ENCODE assay signal across 2 mouse cellular contexts in the genomic region with DNA sequence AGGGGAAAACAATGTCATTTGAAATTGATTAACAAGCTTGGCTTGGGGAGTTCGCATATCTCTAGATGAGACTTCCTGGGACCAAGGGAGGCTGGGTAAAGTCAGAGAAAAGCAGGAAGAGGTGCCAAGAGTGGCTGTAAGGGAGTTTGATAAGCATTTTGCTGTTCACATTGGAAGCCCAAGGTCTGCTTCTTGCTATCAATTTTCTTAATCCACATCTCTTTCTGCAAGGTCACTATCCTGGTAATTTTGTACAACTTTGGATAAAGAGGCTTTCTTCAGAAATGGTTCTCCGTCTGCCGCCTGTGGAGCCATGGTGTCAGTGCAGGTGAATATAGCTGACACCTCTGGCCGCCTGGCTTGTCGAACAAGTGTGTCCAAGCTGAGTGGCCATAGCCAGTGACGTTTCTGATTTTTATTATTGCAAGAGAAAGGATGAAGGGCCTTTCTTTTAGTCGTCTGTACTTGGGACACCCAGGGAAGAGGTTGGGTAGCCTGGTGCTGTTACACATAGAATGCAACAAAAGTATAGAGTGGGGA.
TF ChIP-seq lines count a peak whose summit lies in the region.

No protein-coding gene starts in this region.

TF ChIP-seq in CH12.LX, 34 proteins besides CTCF, POLR2A, EP300 and RAD21:
- TF ChIP-seq GABPA (IDR thresholded peaks at IDR 0.05; ENCODE audit: insufficient replicate concordance, low read depth, low read length) = no peak
- TF ChIP-seq NRF1 (IDR thresholded peaks at IDR 0.05; ENCODE audit: low read depth, low read length) = no peak
- TF ChIP-seq IRF4 (IDR thresholded peaks at IDR 0.05; ENCODE audit: low read depth, low read length) = no peak; the same call in 1 of the 2 replicates
- no peak for TF ChIP-seq ZMIZ1 (IDR thresholded peaks at IDR 0.05; ENCODE audit: low read depth, low read length)
- TF ChIP-seq MEF2A (IDR thresholded peaks at IDR 0.05; ENCODE audit: borderline replicate concordance, low read depth, low read length) = peak; percentile 8; the same call in 1 of the 2 replicates
- no peak for TF ChIP-seq ZC3H11A (IDR thresholded peaks at IDR 0.05; ENCODE audit: low read depth, low read length)
- 0 out of 2 replicates have a peak, but pooled peaks have one; percentile 62 for TF ChIP-seq MAX (IDR thresholded peaks at IDR 0.05; ENCODE audit: low read length)
- no peak for TF ChIP-seq MAFK (IDR thresholded peaks at IDR 0.05; ENCODE audit: insufficient replicate concordance, low read length)
- TF ChIP-seq MXI1 (IDR thresholded peaks at IDR 0.05; ENCODE audit: low read depth, low read length) = peak; percentile 72; the same call in 1 of the 2 replicates
- no peak for TF ChIP-seq TCF12 (IDR thresholded peaks at IDR 0.05; ENCODE audit: low read depth, low read length)
- TF ChIP-seq SIN3A (IDR thresholded peaks at IDR 0.05; ENCODE audit: low read length) = 0 out of 2 replicates have a peak, but pooled peaks have one; percentile 63
- peak; percentile 88; the same call in 1 of the 2 replicates for TF ChIP-seq CHD1 (IDR thresholded peaks at IDR 0.05; ENCODE audit: low read depth, low read length)
- TF ChIP-seq TBP (conservative IDR thresholded peaks at IDR 0.05; ENCODE audit: low read depth, low read length) = peak; percentile 67; the same call in 1 of the 2 replicates
- peak; percentile 86 for TF ChIP-seq ELF1 (IDR thresholded peaks at IDR 0.05; ENCODE audit: low read depth, low read length)
- TF ChIP-seq USF1 (IDR thresholded peaks at IDR 0.05; ENCODE audit: low read depth, low read length) = no peak
- peak; percentile 7; the same call in 1 of the 2 replicates for TF ChIP-seq MAZ (IDR thresholded peaks at IDR 0.05; ENCODE audit: low read depth, low read length)

TF ChIP-seq in myocyte, 11 proteins besides CTCF, POLR2A, EP300 and RAD21:
- TF ChIP-seq MAX (IDR thresholded peaks at IDR 0.05; ENCODE audit: low read depth) (no peak), POLR2AphosphoS2 (IDR thresholded peaks at IDR 0.05; ENCODE audit: insufficient read length, low read depth) (no peak), CEBPB (IDR thresholded peaks at IDR 0.05; ENCODE audit: insufficient read depth, poor library complexity, severe bottlenecking) (no peak), TCF12 (IDR thresholded peaks at IDR 0.05; ENCODE audit: insufficient read depth, poor library complexity, severe bottlenecking) (no peak), MYOD1 (IDR thresholded peaks at IDR 0.05; ENCODE audit: control insufficient read depth in 1 of 3, insufficient read length in 2 of 3, low read depth in 2 of 3) (no peak), SRF (IDR thresholded peaks at IDR 0.05; ENCODE audit: control insufficient read depth, insufficient read length, low read depth) (no peak), USF1 (IDR thresholded peaks at IDR 0.05; ENCODE audit: low read depth) (no peak), TCF3 (IDR thresholded peaks at IDR 0.05; ENCODE audit: insufficient read length, low read depth) (no peak), E2F4 (IDR thresholded peaks at IDR 0.05; ENCODE audit: insufficient read depth) (no peak), REST (IDR thresholded peaks at IDR 0.05; ENCODE audit: insufficient read depth, insufficient read length) (no peak), MYOG (IDR thresholded peaks at IDR 0.05; ENCODE audit: control insufficient read depth in 1 of 3, insufficient read depth in 1 of 3, insufficient read length in 2 of 3, low read depth in 2 of 3) (no peak)
